Mouse (Mus musculus) CH12F3 (cell line): ENCODE measurements at regions not wholly inside any gene's neighbourhood (a gene's known extent, or its start where the extent isn't known, plus 50 kb on each side); places are given as distances from the start of the nearest gene placed in this dataset.

Experiments used
- in situ Hi-C: fragments of 300-500 bp; cut with MboI; formaldehyde crosslinking; loops from 2 replicates; pipeline ENCODE4 v1.14.3; 2020; ENCODE audit warnings: low sequenced_read_pairs

DNA sequence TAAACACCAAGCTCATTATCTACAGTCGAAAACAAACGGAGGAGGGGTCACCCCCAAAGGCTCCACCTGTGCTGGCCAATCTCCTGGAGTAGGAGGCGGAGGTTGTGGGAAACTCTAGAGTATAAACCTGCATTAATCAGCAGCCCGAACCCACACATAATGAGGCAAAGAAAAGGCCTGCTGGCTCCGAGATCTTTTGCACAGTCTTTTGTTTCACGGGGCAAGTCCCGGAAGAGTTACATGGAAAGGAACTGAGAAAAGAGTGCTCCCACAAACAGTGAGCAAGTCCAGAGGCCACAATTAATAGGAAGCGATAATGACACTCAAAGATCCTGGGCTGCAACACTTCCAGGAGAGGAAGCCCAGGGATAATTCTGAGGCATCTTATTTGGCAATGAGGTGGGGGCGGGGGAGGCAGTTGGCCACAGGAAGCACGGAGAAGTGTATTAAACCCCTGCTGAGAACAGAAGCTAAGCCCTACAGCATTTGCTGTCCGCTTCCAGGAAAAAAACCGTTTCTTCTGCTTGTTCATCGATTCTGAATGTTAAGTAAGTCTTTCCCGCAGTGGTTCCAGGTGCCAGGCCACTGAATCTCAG, 59.1 kb upstream of the Mamdc2 start:
- in situ Hi-C loops: loop anchor here (25.0 kb wide), 1 partner anchor 570 kb away; no protein-coding TSS in a partner anchor
